Mouse (Mus musculus): ENCODE data around the gene Speer4f2. TPM values are rescaled to one million over a fixed set of nuclear protein-coding genes. Genes with fewer than 3 reads are reported as not detected.

Gene Speer4f2
- polyA plus RNA-seq, 1 experiment from 2014 or later: not detected

Other genes starting within 250 kb of the Speer4f2 start
- gene Speer4f1, start 102.9 kb downstream of the Speer4f2 start, polyA plus RNA-seq (2015; fragmentation: Nextera tagmentation; extraction: Ambion mirVana): not detected in 2 replicates
- 9.3 and 10.6 TPM in 2 replicates for gene Sema3c, start 201.1 kb downstream of the Speer4f2 start, polyA plus RNA-seq (2015; fragmentation: Nextera tagmentation; extraction: Ambion mirVana)

All from heart, embryonic 16.5 days (tissue).